Mouse (Mus musculus): ENCODE data around the gene Gm20388.

- no peak for TF ChIP-seq CTCF (IDR thresholded peaks at IDR 0.05; ENCODE audit: insufficient read depth, low read depth, low read length)
- TF ChIP-seq POLR2A (IDR thresholded peaks at IDR 0.05; ENCODE audit: insufficient read depth, low read depth, low read length): no peak
Observed at GRCm38 (mm10) chr8:124044931-124045330, 4134.3 kb downstream of the Gm20388 start.

All from olfactory bulb, adult 2 months (tissue).